Mouse (Mus musculus): ENCODE results near the gene Slc24a2.

The Slc24a2 gene

DNA sequence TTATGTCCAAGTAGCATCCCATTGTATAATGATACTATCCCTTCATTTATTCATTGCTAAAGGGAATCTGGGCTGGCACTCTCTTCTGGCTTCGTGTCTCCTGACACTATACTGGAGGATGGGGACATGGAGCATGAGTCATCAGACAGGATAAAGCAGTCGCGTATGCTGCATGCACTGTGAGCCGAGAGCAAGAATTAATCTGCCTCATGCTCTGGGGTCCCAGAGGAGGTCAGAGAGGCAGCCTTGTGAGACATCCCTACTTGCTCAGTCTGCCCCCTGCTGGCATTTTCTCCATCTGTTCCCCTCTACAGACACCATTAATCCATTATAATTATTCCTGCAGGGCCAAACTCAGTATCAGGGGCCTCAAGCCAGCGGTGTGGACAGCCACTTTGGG is 276.8 kb downstream of the Slc24a2 start:
- DNase-seq (ENCODE audit: low spot score): no peak

DNA sequence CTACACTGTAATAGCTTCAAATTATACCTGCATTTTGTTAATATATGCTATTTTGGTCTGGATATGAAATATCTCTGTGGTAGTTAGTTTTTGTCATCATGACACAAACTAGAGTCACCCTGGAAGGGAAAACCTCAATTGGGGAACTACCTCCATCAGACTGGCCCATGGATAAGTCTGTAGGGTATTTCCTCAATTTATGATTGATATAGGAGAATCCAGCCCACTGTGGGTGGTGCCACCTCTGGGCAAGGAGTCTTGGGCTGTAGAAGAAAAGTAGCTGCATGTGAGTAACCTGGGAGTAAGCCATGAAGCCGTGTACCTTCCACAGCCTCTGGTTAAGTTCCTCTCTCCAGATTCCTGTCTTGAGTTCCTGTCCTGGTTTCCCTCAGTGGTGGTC is 281.5 kb downstream of the Slc24a2 start:
- DNase-seq (ENCODE audit: low spot score): no peak

DNA sequence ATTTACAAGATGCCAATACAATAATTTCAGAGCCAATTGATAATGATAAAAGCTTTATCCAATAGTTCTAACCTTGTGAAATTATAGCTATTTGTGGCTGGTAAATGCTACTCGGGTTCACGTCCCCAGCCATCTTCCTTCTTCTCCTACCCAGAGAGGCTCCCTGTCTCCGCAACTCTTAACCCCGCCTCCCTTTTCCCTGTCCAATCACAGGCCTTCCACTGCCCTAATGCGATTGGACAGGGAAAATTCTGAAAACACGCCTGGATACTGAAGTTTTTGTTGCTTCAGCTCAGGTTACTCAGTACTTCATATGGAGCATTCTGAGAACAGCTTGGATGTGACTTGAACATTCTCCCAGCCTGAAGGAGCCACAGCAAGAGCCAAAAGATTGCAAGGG is 287.0 kb downstream of the Slc24a2 start:
- no peak for DNase-seq (ENCODE audit: low spot score)

DNA sequence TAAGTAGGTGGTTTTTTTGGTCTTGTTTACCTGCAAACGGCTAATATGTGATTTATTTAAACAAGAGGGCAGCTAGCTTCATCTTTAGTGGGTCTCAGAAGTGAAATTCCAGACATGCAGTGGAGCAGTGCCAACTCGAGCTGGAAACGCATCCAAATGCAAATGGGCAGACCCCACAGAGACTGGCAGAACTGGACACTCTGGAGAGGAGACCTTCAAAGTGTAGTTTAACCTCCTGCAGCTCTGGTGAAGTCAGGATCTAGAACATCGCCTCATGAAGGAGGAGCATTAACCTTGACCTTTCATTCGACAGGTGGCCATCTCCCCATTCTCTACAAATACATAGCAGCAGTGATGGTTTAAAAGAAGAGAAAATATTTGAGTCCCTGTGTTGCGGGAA is 287.6 kb downstream of the Slc24a2 start:
- no peak for DNase-seq (ENCODE audit: low spot score)

DNA sequence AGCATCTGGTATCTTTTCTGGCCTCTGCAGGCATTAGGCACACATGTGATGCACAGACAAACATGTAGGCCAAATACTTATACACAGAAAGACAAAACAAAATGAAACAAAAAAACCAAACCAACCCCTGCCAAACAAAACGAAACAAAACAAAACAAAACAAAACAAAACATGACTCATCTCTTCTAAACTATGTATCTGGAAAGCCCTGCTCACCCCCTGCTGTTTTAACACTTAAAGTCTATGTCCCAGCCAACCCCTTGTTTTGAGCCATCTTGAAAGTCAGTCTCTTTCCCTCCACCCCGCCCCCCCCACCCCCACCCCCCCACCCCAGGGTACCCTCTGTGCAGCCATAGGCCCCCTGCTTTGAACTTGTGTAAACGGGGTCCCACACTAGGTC is 293.6 kb downstream of the Slc24a2 start:
- no peak for DNase-seq (ENCODE audit: low spot score)

DNA sequence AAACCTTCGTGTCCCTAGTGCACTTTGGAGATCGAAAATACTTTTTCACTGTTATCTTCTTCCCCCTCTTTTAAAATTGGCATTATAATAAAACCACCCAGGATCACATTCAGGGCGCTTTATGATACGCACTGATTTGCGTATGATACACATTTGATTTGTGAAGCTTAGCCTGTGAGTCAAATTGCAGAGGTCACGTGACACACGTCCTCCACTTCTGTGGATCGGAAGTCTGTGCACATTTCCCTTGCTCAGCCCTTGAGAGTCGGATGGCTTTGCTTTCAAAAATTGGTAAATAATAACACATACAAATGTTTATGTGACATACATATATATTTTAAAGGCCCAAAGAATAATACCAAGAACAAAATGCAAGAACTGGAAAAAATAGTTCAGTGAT is 294.1 kb downstream of the Slc24a2 start:
- DNase-seq (ENCODE audit: low spot score): no peak

All from left cerebral cortex, adult 11 months (tissue).